Mouse (Mus musculus): ENCODE data around the gene Hagh.

DNA sequence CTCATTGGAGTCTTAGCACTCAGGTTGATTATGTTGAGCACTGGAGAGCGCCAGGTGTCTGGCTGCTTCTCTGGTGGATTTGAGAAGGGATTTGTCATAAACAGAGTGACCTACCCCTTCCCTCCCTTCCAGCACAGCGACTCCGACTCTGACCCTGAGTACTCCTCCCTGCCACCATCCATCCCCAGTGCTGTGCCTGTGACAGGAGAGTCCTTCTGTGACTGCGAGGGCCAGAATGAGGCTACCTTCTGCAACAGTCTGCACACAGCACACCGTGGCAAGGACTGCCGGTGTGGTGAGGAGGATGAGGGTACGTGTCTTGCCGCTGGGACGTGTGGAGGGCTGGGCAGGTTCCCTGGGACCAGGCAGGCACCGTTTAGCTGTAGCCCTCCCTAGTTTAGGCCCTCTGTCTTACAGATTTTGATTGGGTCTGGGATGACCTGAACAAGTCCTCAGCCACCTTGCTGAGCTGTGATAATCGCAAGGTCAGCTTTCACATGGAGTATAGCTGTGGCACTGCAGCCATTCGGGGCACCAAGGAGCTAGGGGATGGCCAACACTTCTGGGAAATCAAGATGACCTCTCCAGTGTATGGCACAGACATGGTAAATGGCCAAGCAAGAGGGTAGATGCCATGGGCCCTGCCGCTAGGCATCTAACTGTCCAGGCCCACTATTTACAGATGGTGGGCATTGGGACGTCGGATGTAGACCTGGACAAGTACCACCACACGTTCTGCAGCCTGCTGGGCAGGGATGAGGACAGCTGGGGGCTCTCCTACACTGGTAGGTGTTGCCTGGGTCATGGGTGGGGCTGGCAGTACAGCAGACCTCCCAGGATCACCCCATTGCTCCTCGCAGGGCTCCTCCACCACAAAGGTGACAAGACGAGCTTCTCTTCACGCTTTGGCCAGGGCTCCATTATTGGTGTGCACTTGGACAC is 50.5 kb downstream of the Hagh start:
- TF ChIP-seq CTCF (IDR thresholded peaks at IDR 0.05; ENCODE audit: extremely low read depth, insufficient read length, insufficient replicate concordance, low read depth, low read length) (no peak), POLR2A (IDR thresholded peaks at IDR 0.05; ENCODE audit: low read depth, low read length) (no peak)

Data from small intestine, adult 2 months (tissue).